Mouse (Mus musculus) liver, postnatal 0 days (tissue): ENCODE measurements around the gene Sdha.

ENCODE experiments used
- CTCF ChIP-seq: sonication (generic); IDR thresholded peaks from 2 replicates; pipeline ENCODE4 v1.5.1; 2016; ENCODE audit warnings: antibody characterized with exemption, low read depth
- EP300 ChIP-seq: IDR thresholded peaks from 2 replicates; pipeline ENCODE4 v1.6.1; 2016; ENCODE audit warnings: antibody characterized with exemption, low read depth, mild to moderate bottlenecking

GRCm38 (mm10) chr13:74362218-74362617 is 12.1 kb upstream of the Sdha start:
- no peak for TF ChIP-seq CTCF
- no peak for TF ChIP-seq EP300
